Mouse (Mus musculus): ENCODE results near the gene Prex1.

GRCm38 (mm10) chr2:166638947-166639641 lies 74.5 kb downstream of the Prex1 start:
- TF ChIP-seq CTCF (IDR thresholded peaks at IDR 0.05; ENCODE audit: low read depth, low read length) (no peak), POLR2AphosphoS5 (IDR thresholded peaks at IDR 0.05; ENCODE audit: insufficient replicate concordance, low read depth, low read length) (no peak), GATA1 (IDR thresholded peaks at IDR 0.05; ENCODE audit: borderline replicate concordance, low read length) (no peak), GATA2 (IDR thresholded peaks at IDR 0.05; ENCODE audit: borderline replicate concordance, low read depth, low read length) (no peak), TAL1 (conservative IDR thresholded peaks at IDR 0.05; ENCODE audit: low read depth, low read length) (no peak)
